Mouse (Mus musculus) ES-Bruce4 (cell line): ENCODE data around the gene Lhfpl3.

ENCODE experiments used
- CTCF ChIP-seq: IDR thresholded peaks from one replicate; pipeline ENCODE4 v1.8.1; 2011; ENCODE audit warnings: low read depth, low read length
- EP300 ChIP-seq: IDR thresholded peaks from 2 replicates; pipeline ENCODE4 v1.6.1; 2011; ENCODE audit warnings: low read depth, low read length; ENCODE audit not compliant: insufficient read depth
- POLR2A ChIP-seq: IDR thresholded peaks from one replicate; pipeline ENCODE4 v1.8.1; 2011; ENCODE audit warnings: low read length; ENCODE audit not compliant: insufficient read depth

DNA sequence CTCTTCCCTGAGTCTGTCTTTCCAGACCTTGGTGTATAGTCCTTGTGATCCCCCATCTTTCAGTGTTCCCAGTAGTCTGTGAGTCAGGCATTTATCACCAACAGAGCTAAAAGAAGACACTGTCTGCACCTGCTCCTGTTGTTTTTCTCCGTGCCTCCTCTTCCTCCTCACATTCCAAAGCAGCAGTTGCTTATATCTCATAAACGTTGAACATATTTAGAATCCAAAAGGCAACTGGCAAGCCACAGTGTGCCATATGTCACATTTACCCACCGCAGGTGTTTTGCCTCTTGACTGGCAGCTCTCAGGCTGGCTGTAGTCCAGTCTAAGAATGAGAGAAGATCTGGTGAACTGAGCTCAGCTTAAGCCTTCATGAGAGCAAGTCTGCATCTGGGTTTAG is 142.5 kb downstream of the Lhfpl3 start:
- TF ChIP-seq CTCF (no peak), POLR2A (no peak), EP300 (no peak)
